Mouse (Mus musculus) v-Abl transformed pro-B cells (cell line): ENCODE measurements around the gene Ttl.

ENCODE experiments used
- in situ Hi-C, 2 experiments: fragments of 400-800 bp; cut with MboI; formaldehyde crosslinking; loops; one replicate each; pipeline ENCODE4 v1.15.1; 2025; ENCODE audit not compliant: unreplicated experiment in 2 of 2

The Ttl gene

GRCm38 (mm10) chr2:129079194-129079593 lies 13.5 kb downstream of the Ttl start:
- in situ Hi-C loops = no loop called here

GRCm38 (mm10) chr2:129081097-129081496 lies 15.4 kb downstream of the Ttl start:
- in situ Hi-C loops = no loop called here

- in situ Hi-C loops = no loop called here
These were observed 17.8 kb downstream of the Ttl start for GRCm38 (mm10) chr2:129083514-129083913.

GRCm38 (mm10) chr2:129084959-129085358 lies 19.2 kb downstream of the Ttl start:
- in situ Hi-C loops = no loop called here

GRCm38 (mm10) chr2:129087520-129087919 lies 21.8 kb downstream of the Ttl start:
- in situ Hi-C loops = no loop called here

GRCm38 (mm10) chr2:129090370-129090769 lies 24.6 kb downstream of the Ttl start:
- in situ Hi-C loops = no loop called here

GRCm38 (mm10) chr2:129092810-129093209 lies 27.1 kb downstream of the Ttl start:
- in situ Hi-C loops = no loop called here

GRCm38 (mm10) chr2:129093926-129094724 lies 28.4 kb downstream of the Ttl start:
- in situ Hi-C loops = no loop called here

GRCm38 (mm10) chr2:129100784-129101310 lies 35.1 kb downstream of the Ttl start, which contains the start of gene Polr1b:
TSS of gene Polr1b (plus strand) at chr2:129100995.
- in situ Hi-C loops = no loop called here

GRCm38 (mm10) chr2:129112924-129113323 lies 47.2 kb downstream of the Ttl start:
- in situ Hi-C loops = no loop called here

- in situ Hi-C loops = no loop called here
These were observed 50.1 kb downstream of the Ttl start for GRCm38 (mm10) chr2:129115706-129116367.

GRCm38 (mm10) chr2:129116368-129116739 lies 50.6 kb downstream of the Ttl start:
- in situ Hi-C loops = no loop called here

- in situ Hi-C loops = no loop called here
These were observed 52.3 kb downstream of the Ttl start for GRCm38 (mm10) chr2:129118061-129118460.

- in situ Hi-C loops = no loop called here
These were observed 56.2 kb downstream of the Ttl start for GRCm38 (mm10) chr2:129121986-129122385.

- in situ Hi-C loops = no loop called here
These were observed 63.7 kb downstream of the Ttl start, which contains the start of gene Chchd5 for GRCm38 (mm10) chr2:129129412-129129929. TSS of gene Chchd5 (plus strand) at chr2:129129700.

GRCm38 (mm10) chr2:129129987-129130545 lies 64.3 kb downstream of the Ttl start:
- in situ Hi-C loops = no loop called here

- in situ Hi-C loops = no loop called here
These were observed 65.0 kb downstream of the Ttl start for GRCm38 (mm10) chr2:129130776-129131175.

GRCm38 (mm10) chr2:129132231-129132630 lies 66.5 kb downstream of the Ttl start:
- in situ Hi-C loops = no loop called here

GRCm38 (mm10) chr2:129133006-129133805 lies 67.5 kb downstream of the Ttl start:
- in situ Hi-C loops = no loop called here

- in situ Hi-C loops = no loop called here
These were observed 74.2 kb downstream of the Ttl start for GRCm38 (mm10) chr2:129139906-129140305.
